Comparison of ENCODE assay signal across 16 mouse cellular contexts in genomic region chr11:51401481-51402128, GRCm38 (mm10).
"Had no signal": no experiment of that assay in that cellular context is flagged by ENCODE, and none has a peak within 500 bp of the region (broad histone marks: within the 10 kb centered on the region; RNA-seq: fewer than 3 reads in every experiment).

No protein-coding gene starts in this region.

- H3K9me3 ChIP-seq: limb, embryonic 13.5 days; stomach, embryonic 15.5 days had no signal

- H3K27ac ChIP-seq: kidney, postnatal 0 days; layer of hippocampus, adult 2 months; limb, embryonic 13.5 days; stomach, embryonic 15.5 days had no signal

- ATAC-seq: intestine, postnatal 0 days had no signal

- H3K9ac ChIP-seq: limb, embryonic 13.5 days; stomach, embryonic 15.5 days had no signal

- H3K4me2 ChIP-seq: limb, embryonic 13.5 days; midbrain, embryonic 11.5 days; stomach, embryonic 15.5 days had no signal

- H3K4me3 ChIP-seq: layer of hippocampus, adult 2 months; limb, embryonic 13.5 days; stomach, embryonic 15.5 days had no signal

- DNase-seq: kidney, adult 2 months; kidney, postnatal 25 days; layer of hippocampus, adult 9-11 months; lung, adult 2 months; lung, postnatal 14 days; lung, postnatal 4 days; midbrain, embryonic 14.5 days; right cerebral cortex, postnatal 14 days; spleen, adult 18-20 months; thymus, postnatal 36 days had no signal

- H3K27me3 ChIP-seq: stomach, embryonic 15.5 days had no signal

- H3K36me3 ChIP-seq: limb, embryonic 13.5 days; stomach, embryonic 15.5 days had no signal
